Mouse (Mus musculus) left cerebral cortex, adult 2 months (tissue): ENCODE results near the gene Stk11. TPM values are rescaled to one million over a fixed set of nuclear protein-coding genes. Genes with fewer than 3 reads are reported as not detected.

ENCODE experiments used
- DNase-seq, 2 experiments: peaks; one replicate each; pipeline ENCODE4 v3.0.0; 2021 to 2022; ENCODE audit warnings: low spot score in 2 of 2, mixed read lengths in 1 of 2; ENCODE audit errors: extremely low spot score in 1 of 2
- H3K27ac ChIP-seq: fragments of 200-600 bp; 2 replicates; pipeline ENCODE4 v1.8.1; 2022
- H3K4me3 ChIP-seq: fragments of 200-600 bp; 2 replicates; pipeline ENCODE4 v1.8.1; 2022
- CTCF ChIP-seq: fragments of 200-600 bp; IDR thresholded peaks from 2 replicates; pipeline ENCODE4 v1.8.1; 2022; ENCODE audit warnings: antibody characterized with exemption, mild to moderate bottlenecking, moderate library complexity
- intact Hi-C: fragments of 180-260 bp; cut with DNase I; formaldehyde crosslinking; loops from one replicate; pipeline ENCODE4 v1.15.1; 2025
- long read RNA-seq, 2 experiments: library from polyadenylated mRNA; stranded (forward); transcript quantifications; one replicate each; pipeline ENCODE4 v2.0.0; 2021; ENCODE audit warnings: borderline mapping rate in 2 of 2
- total RNA-seq, 2 experiments: library from RNA; stranded (reverse); gene quantifications; 2 replicates each; pipeline ENCODE4 v1.2.3; 2021

Gene Stk11
- 100 to 1,000 TPM; 102 to 106 TPM for total RNA-seq
- long read RNA-seq, experiment 1, transcript Stk11-201 (10 exons, 2,566 nt), result major isoform, 12 of 19 reads
- long read RNA-seq, experiment 1, partial matches to known transcripts, result 2 of 19 reads
- long read RNA-seq, experiment 1, other reads (novel, unspliced or antisense), result 5 of 19 reads
- long read RNA-seq, experiment 2, transcript Stk11-201 (10 exons, 2,566 nt), result major isoform, 8 of 10 reads
- long read RNA-seq, experiment 2, partial matches to known transcripts, result 1 of 10 reads
- long read RNA-seq, experiment 2, other reads (novel, unspliced or antisense), result 1 of 10 reads

DNA sequence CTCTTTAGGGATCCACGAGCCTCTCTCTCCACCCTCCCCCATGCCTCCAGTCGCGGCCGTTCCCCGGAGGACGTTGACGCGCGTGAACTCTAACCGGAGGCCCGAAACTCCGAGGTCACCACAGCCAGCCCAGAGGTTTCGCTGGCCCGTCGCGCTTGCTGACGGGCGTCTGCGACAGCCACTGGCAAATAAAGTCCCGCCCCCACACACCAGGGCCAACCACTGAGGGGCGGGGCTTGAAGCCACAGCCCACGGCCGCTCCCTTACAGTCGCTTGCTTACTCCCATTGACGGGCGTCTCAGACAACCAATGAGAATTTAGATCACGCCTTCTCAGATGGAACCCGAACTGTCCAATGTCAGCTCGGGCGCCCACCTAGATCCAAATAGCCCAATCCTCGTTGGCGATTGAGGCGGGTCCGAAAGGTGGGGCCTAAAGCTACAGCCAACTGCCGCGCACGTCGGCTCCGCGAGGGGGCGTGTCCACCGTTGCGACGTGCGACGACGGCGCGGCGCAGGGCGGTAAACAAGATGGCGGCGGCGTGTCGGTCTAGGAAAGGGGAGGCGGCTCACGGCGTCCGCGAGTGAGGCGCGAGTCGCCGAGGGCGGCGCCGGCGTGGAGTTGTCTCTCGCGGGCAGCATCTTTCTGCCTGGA is at the start of gene Stk11:
Gene Stk11 (plus strand): TSS at position 514 of the 654 bp plus-strand sequence.
- H3K27ac ChIP-seq, result peak within 1 kb of the TSS; percentile 90
- intact Hi-C loops, result loop anchor here (2.0 kb wide), 2 partner anchors 61 to 131 kb away; partner anchors contain the start of gene Tmem259
- DNase-seq, result peak; percentile 98 to 99
- peak within 1 kb of the TSS; percentile 94 for H3K4me3 ChIP-seq
- TF ChIP-seq CTCF, result no peak; the same call in 1 of the 2 replicates

GRCm38 (mm10) chr10:80069251-80069650 is 46.4 kb upstream of the Stk11 start:
- no peak for DNase-seq
- Histone ChIP-seq H3K4me3 (no peak overlapping the region), H3K27ac (no peak overlapping the region)
- intact Hi-C loops, result no loop called here
- no peak for TF ChIP-seq CTCF

DNA sequence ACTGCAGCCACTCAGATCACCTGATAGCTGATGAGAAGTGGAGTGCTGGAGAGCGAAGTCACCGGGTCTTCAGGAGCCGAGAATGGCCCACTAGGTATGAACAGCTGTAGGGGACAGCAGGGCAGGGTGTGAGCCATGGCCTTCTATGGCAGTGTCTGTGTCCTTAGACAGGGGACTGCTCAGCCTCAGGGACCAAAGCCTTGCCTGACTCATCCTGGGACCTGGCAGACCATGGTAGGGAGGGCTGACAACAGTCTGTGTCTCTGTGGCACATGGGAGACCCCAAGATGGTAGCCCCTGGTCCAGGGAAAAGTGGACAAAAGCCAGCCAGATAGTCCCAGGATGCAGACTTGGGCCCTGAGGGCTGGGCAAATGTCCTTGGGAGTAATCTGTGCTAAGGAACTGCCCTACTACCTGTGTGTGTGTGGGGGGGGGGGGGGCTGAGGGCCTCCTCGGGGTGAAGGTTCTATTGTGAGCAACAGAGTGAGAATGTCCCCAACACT is 45.6 kb upstream of the Stk11 start:
- TF ChIP-seq CTCF, result no peak
- intact Hi-C loops, result no loop called here
- H3K4me3 ChIP-seq, result no peak overlapping the region
- DNase-seq, result no peak
- no peak overlapping the region for H3K27ac ChIP-seq

DNA sequence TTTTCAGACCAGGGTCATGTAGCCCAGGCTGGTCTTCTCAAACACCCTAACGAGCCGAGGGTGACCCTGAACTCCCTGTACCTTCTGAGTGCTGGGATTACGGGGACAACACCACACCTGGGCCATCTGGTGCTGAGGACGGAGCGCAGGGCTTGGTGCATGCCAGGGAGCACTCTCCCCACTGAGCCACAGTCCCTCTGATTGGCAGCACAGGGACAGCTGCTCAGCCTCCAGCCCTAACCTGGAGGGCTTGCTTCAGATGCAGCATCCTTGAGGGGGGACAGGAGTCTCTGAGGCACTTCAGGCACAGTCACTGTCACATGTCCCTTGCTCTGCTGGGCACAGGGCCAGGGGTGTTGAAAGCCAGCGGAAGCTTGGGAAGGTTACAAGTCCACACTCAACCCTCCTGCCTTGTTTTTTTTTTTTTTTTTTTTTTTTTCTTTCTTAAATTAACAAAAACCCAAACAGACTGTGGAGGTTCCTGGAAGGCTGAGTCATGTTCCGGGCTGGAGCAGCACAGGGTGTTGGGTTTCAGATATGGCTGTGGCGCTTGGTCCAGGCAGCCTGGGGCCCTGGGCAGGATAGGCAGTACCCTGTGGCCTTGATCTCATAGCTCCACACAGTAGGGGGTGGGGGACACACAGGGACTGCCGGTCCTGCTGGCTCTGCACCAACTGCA is 44.6 kb upstream of the Stk11 start:
- TF ChIP-seq CTCF, result no peak
- DNase-seq, result peak; percentile 69 to 72
- Histone ChIP-seq H3K4me3 (no peak overlapping the region), H3K27ac (peak overlapping the region; percentile 83)
- intact Hi-C loops, result no loop called here

- intact Hi-C loops, result no loop called here
- Histone ChIP-seq H3K27ac (peak overlapping the region; percentile 83), H3K4me3 (no peak overlapping the region)
- no peak for TF ChIP-seq CTCF
- DNase-seq, result no peak
Observed at GRCm38 (mm10) chr10:80071516-80071900, 44.1 kb upstream of the Stk11 start.

DNA sequence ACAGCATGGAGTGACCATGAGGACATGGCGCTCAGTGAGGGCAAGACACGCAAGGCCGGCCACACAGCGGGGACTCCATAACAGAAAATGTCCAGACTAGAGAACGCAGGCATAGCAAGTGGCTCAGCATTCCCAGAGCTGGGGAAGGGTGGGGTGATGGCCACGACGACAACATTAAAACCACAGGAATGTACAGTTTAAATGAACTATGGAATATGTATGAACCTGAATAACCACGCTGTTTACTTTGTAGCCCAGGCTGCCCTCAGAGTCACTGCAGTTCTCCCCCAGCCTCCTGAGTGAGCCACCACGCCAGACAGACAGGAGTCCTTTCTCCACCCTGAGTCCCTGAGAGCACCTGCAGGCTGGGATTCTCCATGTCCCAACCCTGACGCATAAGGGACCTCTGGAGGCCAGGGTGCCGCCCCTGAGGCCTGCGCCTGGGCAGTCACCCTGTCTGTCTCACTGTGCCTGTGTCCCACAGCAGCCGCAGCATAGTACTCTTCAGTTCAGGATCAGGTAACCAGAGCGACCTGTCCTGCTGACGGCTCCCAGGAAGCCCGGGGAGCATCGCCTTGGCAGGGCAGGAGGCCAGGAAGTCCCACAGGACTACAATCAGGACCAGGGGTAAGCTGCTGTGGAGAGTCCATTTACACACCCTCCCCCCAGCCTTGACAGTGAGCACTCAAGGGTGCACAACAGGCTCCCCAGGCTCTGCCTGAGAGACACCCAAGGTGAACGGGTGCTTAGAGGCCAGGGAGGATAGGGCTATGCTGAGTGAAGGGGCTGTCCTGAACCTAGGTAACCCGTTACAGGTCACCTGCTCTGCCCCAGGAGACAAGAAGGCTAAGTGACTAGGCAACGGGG is 42.7 kb upstream of the Stk11 start:
- no peak for DNase-seq
- H3K4me3 ChIP-seq, result no peak overlapping the region
- intact Hi-C loops, result no loop called here
- TF ChIP-seq CTCF, result no peak
- H3K27ac ChIP-seq, result no peak overlapping the region

DNA sequence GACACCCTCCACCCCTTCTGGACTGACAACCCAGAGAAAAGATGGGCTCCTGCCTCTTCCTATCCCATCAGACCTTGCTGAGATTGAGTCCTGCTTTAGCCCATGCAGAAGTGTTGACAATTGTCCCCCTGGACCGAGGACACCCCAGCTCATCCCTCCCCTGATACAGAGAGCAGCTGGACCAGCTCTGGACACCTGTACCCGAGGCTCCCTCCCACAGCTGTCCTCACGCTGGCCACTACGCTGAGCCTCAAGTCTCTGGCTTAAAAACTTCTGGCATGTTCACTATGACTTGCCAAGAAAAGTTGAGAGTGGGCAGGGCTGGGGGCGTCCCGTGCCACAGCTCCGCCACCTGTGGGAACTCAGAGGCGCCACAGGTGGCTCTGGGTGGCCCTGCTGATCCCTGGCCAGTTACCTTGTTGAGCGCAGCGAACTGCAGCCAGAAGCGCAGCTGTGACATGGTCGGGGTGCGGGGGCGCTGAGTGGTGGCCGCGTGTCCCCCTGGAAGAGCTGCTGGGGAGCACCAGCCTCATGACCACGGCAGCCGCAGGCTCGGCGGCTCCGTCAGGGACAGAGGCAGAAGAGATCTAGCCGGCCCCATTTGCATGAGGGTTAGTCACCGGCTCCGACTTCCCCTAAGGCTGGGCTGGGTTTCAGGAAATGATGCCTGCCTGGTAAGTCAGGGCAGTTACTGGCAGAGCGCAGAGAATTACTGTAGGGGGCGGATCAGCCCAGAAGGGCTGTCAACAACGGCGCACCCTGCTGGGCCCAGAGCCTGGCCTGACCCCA is 40.6 kb upstream of the Stk11 start:
- H3K4me3 ChIP-seq, result peak overlapping the region; percentile 30
- peak overlapping the region; percentile 72 for H3K27ac ChIP-seq
- peak; percentile 40 to 57 for DNase-seq
- TF ChIP-seq CTCF, result peak; percentile 48
- intact Hi-C loops, result no loop called here

GRCm38 (mm10) chr10:80075924-80076323 is 39.7 kb upstream of the Stk11 start:
- H3K27ac ChIP-seq, result peak overlapping the region; percentile 72; the same call in 1 of the 2 replicates
- TF ChIP-seq CTCF, result no peak
- intact Hi-C loops, result no loop called here
- no peak for DNase-seq
- no peak overlapping the region for H3K4me3 ChIP-seq

DNA sequence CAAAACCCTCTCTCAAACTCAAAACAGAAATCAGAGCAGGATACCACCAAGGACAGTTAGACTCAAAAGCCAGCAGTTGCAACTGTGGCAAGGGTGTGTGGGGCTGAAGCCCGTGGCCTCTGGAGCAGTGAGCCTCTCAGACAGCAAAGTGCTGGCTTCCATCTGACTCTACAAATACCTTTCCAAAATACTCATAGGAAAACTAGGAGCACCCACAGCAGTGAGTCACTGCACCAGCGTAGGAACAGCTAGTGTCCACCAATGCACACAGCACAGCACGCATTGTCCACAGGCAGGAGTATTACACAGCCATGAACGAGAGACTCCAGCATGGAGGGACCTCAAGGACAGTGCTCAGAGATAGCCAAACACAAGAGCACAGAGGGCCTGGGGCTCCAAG is 39.2 kb upstream of the Stk11 start:
- no peak for TF ChIP-seq CTCF
- DNase-seq, result no peak
- intact Hi-C loops, result no loop called here
- H3K27ac ChIP-seq, result no peak overlapping the region
- no peak overlapping the region for H3K4me3 ChIP-seq

DNA sequence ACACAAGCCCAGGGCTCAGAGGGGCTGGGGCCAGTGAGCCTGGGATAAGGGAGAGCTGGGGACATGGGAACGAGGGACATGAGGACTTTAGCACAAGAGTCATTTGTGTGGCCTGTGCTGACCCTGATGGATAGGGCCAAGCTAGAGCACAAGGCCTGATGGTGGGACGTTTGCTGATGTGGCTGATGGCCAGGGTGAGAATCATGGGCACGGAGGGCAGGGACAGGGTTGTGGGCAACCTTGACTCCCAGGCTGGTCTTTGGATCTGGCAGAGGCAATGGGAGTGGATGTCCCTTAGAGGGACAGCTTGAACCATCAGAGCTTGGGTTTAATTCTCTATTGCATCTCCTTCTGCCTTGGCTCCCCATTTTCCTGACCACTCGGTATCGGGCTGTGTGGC is 38.3 kb upstream of the Stk11 start:
- H3K27ac ChIP-seq, result no peak overlapping the region
- intact Hi-C loops, result no loop called here
- no peak overlapping the region for H3K4me3 ChIP-seq
- no peak for DNase-seq
- TF ChIP-seq CTCF, result no peak

DNA sequence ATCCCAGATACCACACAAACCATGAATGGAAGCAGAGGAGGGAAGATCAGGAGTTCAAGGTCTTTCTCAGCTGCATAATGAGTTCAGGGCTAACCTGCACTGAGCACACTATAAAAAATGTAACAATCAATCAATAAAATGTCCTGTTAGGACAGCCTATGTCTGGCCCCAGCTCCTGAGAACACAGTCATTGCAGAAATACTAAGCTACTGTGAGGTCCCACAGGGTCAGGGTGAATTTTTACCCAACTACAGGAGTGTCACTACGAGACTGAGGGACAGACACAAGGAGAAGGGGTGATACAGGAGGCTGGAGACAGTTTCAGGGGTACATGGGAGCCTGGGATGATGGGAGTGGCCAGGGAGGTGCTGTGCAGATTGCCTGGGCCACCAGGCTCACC is 37.2 kb upstream of the Stk11 start:
- DNase-seq, result no peak
- TF ChIP-seq CTCF, result no peak
- no peak overlapping the region for H3K4me3 ChIP-seq
- H3K27ac ChIP-seq, result no peak overlapping the region
- intact Hi-C loops, result no loop called here
